Mouse (Mus musculus): ENCODE measurements at regions not wholly inside any gene's neighbourhood (a gene's known extent, or its start where the extent isn't known, plus 50 kb on each side); places are given as distances from the start of the nearest gene placed in this dataset.
A peak's percentile ranks its signal among the peaks of the same experiment; 100 is the strongest.
"Not testable (repeated sequence)": the region's sequence is repeated elsewhere in the genome, so short reads cannot be mapped to it uniquely, and the experiment has no call there.

GRCm38 (mm10) chr12:113701841-113702240 is 158.1 kb downstream of the Adam6a start:
- not testable (repeated sequence) for DNase-seq

GRCm38 (mm10) chr12:113716406-113716805 is 172.7 kb downstream of the Adam6a start:
- peak; percentile 19 for DNase-seq

GRCm38 (mm10) chr12:113735847-113736246 is 192.1 kb downstream of the Adam6a start:
- peak; percentile 2 for DNase-seq

GRCm38 (mm10) chr12:113746277-113746676 is 202.6 kb downstream of the Adam6a start:
- DNase-seq = no peak

- DNase-seq = no peak
Observed at GRCm38 (mm10) chr12:113747987-113748386, 204.3 kb downstream of the Adam6a start.

- DNase-seq = no peak
Observed at GRCm38 (mm10) chr12:113769587-113769986, 225.9 kb downstream of the Adam6a start.

- not testable (repeated sequence) for DNase-seq
Observed at GRCm38 (mm10) chr12:113795876-113796275, 252.2 kb downstream of the Adam6a start.

- no peak for DNase-seq
Observed at GRCm38 (mm10) chr12:113826377-113826776, 282.7 kb downstream of the Adam6a start.

GRCm38 (mm10) chr12:113858893-113859292 is 315.2 kb downstream of the Adam6a start:
- DNase-seq = peak; percentile 7

GRCm38 (mm10) chr12:113878826-113879225 is 335.1 kb downstream of the Adam6a start:
- DNase-seq = peak; percentile 1

GRCm38 (mm10) chr12:113896152-113896551 is 352.4 kb downstream of the Adam6a start:
- DNase-seq = no peak

- DNase-seq = no peak
Observed at GRCm38 (mm10) chr12:113906459-113906858, 362.8 kb downstream of the Adam6a start.

GRCm38 (mm10) chr12:113907751-113908150 is 364.0 kb downstream of the Adam6a start:
- DNase-seq = no peak

- DNase-seq = no peak
Observed at GRCm38 (mm10) chr12:113911770-113912169, 368.1 kb downstream of the Adam6a start.

GRCm38 (mm10) chr12:113940721-113941120 is 397.0 kb downstream of the Adam6a start:
- no peak for DNase-seq

- DNase-seq = not testable (repeated sequence)
Observed at GRCm38 (mm10) chr12:113943661-113944327, 400.1 kb downstream of the Adam6a start.

GRCm38 (mm10) chr12:113945786-113946185 is 402.1 kb downstream of the Adam6a start:
- DNase-seq = not testable (repeated sequence)

GRCm38 (mm10) chr12:113948017-113948416 is 404.3 kb downstream of the Adam6a start:
- not testable (repeated sequence) for DNase-seq

GRCm38 (mm10) chr12:113974271-113974670 is 430.6 kb downstream of the Adam6a start:
- no peak for DNase-seq

GRCm38 (mm10) chr12:113981613-113982012 is 437.9 kb downstream of the Adam6a start:
- DNase-seq = peak; percentile 77

GRCm38 (mm10) chr12:113987233-113987990 is 443.7 kb downstream of the Adam6a start:
- no peak for DNase-seq

GRCm38 (mm10) chr12:113992425-113992824 is 448.7 kb downstream of the Adam6a start:
- DNase-seq = no peak

GRCm38 (mm10) chr12:113994284-113994683 is 450.6 kb downstream of the Adam6a start:
- DNase-seq = peak; percentile 16

GRCm38 (mm10) chr12:114008491-114008890 is 464.8 kb downstream of the Adam6a start:
- not testable (repeated sequence) for DNase-seq

All from lung, postnatal 36 days (tissue).